Comparison of ENCODE assay signal across 18 mouse cellular contexts in the genomic region with DNA sequence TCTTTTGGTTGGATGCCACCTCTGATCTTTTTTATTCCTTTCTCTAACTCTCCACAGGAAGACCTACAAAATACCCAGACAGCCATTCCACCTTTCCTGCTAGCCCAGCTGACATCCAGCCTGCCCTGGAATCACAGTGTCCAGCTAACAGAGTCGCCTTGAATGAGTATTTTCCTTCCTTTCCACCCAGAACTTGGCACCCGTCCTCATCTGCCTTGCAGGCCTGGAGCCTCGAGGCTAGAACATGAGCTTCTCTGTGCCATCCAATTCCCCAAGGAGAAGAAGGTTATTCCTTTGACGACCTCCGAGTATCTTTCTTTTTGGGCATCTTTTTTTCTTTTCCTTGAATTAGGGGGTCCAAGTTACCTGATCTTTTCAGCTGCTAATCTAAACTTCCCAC.
DNase-seq lines count a peak whose midpoint lies in the region; ATAC-seq lines count a peak whose summit lies in the region.
"Had no signal": no experiment of that assay in that cellular context is flagged by ENCODE, and none has a peak within 500 bp of the region (broad histone marks: within the 10 kb centered on the region; RNA-seq: fewer than 3 reads in every experiment).

No protein-coding gene starts in this region.

- no peaks in the 10 kb centered on the region; the same call in 1 of the 2 replicates for H3K9me3 ChIP-seq in hindbrain, embryonic 12.5 days (replicated peaks)
- H3K9me3 ChIP-seq in hindbrain, embryonic 10.5 days = no peaks in the 10 kb centered on the region
- H3K9me3 ChIP-seq in hindbrain, embryonic 15.5 days = no peaks in the 10 kb centered on the region
- H3K9me3 ChIP-seq in neural tube, embryonic 12.5 days = no peaks in the 10 kb centered on the region
- H3K9me3 ChIP-seq: embryonic facial prominence, embryonic 15.5 days had no signal

- no peak for ATAC-seq in hindbrain, embryonic 12.5 days (ENCODE audit: low FRiP score)
- ATAC-seq in hindbrain, embryonic 15.5 days (ENCODE audit: low FRiP score, low read depth) = no peak
- no peak for ATAC-seq in neural tube, embryonic 12.5 days (ENCODE audit: low FRiP score, low read depth)
- ATAC-seq: lung, postnatal 0 days had no signal

- 67% methylated on average over 5 of the region's 5 CpGs for WGBS in hindbrain, embryonic 12.5 days
- 71% methylated on average over 5 of the region's 5 CpGs for WGBS in hindbrain, embryonic 10.5 days
- 58% methylated on average over 5 of the region's 5 CpGs for WGBS in hindbrain, embryonic 15.5 days
- 55% methylated on average over 5 of the region's 5 CpGs for WGBS in neural tube, embryonic 12.5 days

- H3K36me3 ChIP-seq in hindbrain, embryonic 12.5 days = 0 out of 2 replicates have a peak, but pooled peaks cover 2% of the 10 kb centered on the region
- H3K36me3 ChIP-seq in hindbrain, embryonic 10.5 days = 0 out of 2 replicates have a peak, but pooled peaks cover 4% of the 10 kb centered on the region
- no peaks in the 10 kb centered on the region for H3K36me3 ChIP-seq in hindbrain, embryonic 15.5 days
- 0 out of 2 replicates have a peak, but pooled peaks cover 2% of the 10 kb centered on the region for H3K36me3 ChIP-seq in neural tube, embryonic 12.5 days

- peak overlapping the region; percentile 21 for H3K4me2 ChIP-seq in hindbrain, embryonic 12.5 days (replicated peaks)
- H3K4me2 ChIP-seq in hindbrain, embryonic 15.5 days = peak overlapping the region; percentile 82
- H3K4me2 ChIP-seq in neural tube, embryonic 12.5 days (replicated peaks) = peak overlapping the region; percentile 38
- H3K4me2 ChIP-seq: embryonic facial prominence, embryonic 15.5 days; heart, embryonic 11.5 days had no signal

- H3K4me3 ChIP-seq in hindbrain, embryonic 12.5 days = peak overlapping the region; percentile 18; the same call in 1 of the 2 replicates
- no peak overlapping the region for H3K4me3 ChIP-seq in hindbrain, embryonic 10.5 days
- no peak overlapping the region for H3K4me3 ChIP-seq in hindbrain, embryonic 15.5 days
- H3K4me3 ChIP-seq in neural tube, embryonic 12.5 days = no peak overlapping the region
- H3K4me3 ChIP-seq: embryonic facial prominence, embryonic 15.5 days had no signal

- no peak overlapping the region for H3K9ac ChIP-seq in hindbrain, embryonic 12.5 days
- 0 out of 2 replicates have a peak overlapping the region, but pooled peaks have one; percentile 3 for H3K9ac ChIP-seq in hindbrain, embryonic 15.5 days
- H3K9ac ChIP-seq in neural tube, embryonic 12.5 days = no peak overlapping the region
- H3K9ac ChIP-seq: embryonic facial prominence, embryonic 15.5 days had no signal

- DNase-seq in cerebellum, postnatal 10 days = peak; percentile 57 to 67
- no peak for DNase-seq in cerebellum, adult 9-11 months
- DNase-seq in hindbrain, embryonic 10.5 days (ENCODE audit: low spot score) = no peak
- no peak for DNase-seq in heart, adult 11 months
- no peak for DNase-seq in thymus, postnatal 10 days (ENCODE audit: low spot score in 2 of 2)
- DNase-seq: adrenal gland, adult 8-10 months; cerebellum, adult 8-10 months; heart, postnatal 10 days; kidney, adult 8-10 months; kidney, postnatal 25 days; liver; thymus, postnatal 14 days had no signal

- no peaks in the 10 kb centered on the region for H3K27me3 ChIP-seq in hindbrain, embryonic 12.5 days
- H3K27me3 ChIP-seq in hindbrain, embryonic 10.5 days (ENCODE audit: insufficient read depth, poor library complexity, severe bottlenecking) = peaks cover 9% of the 10 kb centered on the region
- H3K27me3 ChIP-seq in hindbrain, embryonic 15.5 days = no peaks in the 10 kb centered on the region
- H3K27me3 ChIP-seq in neural tube, embryonic 12.5 days (replicated peaks) = no peaks in the 10 kb centered on the region
- H3K27me3 ChIP-seq: embryonic facial prominence, embryonic 15.5 days had no signal

- H3K27ac ChIP-seq in hindbrain, embryonic 12.5 days = no peak overlapping the region
- H3K27ac ChIP-seq in hindbrain, embryonic 10.5 days = no peak overlapping the region
- peak overlapping the region; percentile 52 for H3K27ac ChIP-seq in hindbrain, embryonic 15.5 days (replicated peaks)
- H3K27ac ChIP-seq in neural tube, embryonic 12.5 days = 0 out of 2 replicates have a peak overlapping the region, but pooled peaks have one; percentile 23
- H3K27ac ChIP-seq: embryonic facial prominence, embryonic 15.5 days had no signal

- H3K4me1 ChIP-seq in hindbrain, embryonic 12.5 days = peaks cover 39% of the 10 kb centered on the region
- peaks cover 54% of the 10 kb centered on the region for H3K4me1 ChIP-seq in hindbrain, embryonic 10.5 days (replicated peaks)
- H3K4me1 ChIP-seq in hindbrain, embryonic 15.5 days (replicated peaks) = peaks cover 37% of the 10 kb centered on the region
- H3K4me1 ChIP-seq in neural tube, embryonic 12.5 days = peaks cover 53% of the 10 kb centered on the region

Comparison
In these comparisons a context has a peak if more than half of its experiments do, and no peak if none do; other contexts are left out.
1. DNase-seq: peak in cerebellum, postnatal 10 days (2 of 2); none in cerebellum, adult 9-11 months (single experiment), hindbrain, embryonic 10.5 days (single experiment), heart, adult 11 months (single experiment) and thymus, postnatal 10 days (0 of 2).
2. H3K27ac ChIP-seq: peak in hindbrain, embryonic 15.5 days (single experiment) and neural tube, embryonic 12.5 days (single experiment); none in hindbrain, embryonic 12.5 days (single experiment) and hindbrain, embryonic 10.5 days (single experiment).
3. H3K4me2 ChIP-seq: peak in every context shown above with its lines; median percentile 82 in hindbrain, embryonic 15.5 days; 38 in neural tube, embryonic 12.5 days; 21 in hindbrain, embryonic 12.5 days.